Comparison of ENCODE assay signal across 11 mouse cellular contexts in the genomic region with DNA sequence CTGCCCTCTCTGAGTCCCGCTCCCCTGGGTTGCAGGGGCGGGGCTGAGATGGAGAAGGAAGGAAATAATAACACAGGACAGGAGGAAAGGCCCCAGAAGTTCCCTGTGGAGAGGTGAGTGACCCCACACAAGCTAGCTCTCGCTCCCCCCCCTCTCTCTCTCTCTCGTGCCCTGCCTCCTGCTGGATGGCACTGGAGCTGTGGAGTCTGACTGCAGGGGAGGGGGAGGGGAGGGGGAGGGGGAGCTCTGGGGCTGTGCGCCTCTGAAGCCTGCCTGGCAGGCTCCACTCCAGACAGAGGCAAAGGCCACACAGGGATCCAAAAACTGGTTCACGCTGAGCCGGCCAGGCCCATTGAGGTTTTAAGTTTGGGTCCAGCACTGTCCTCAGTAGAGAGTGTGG.
DNase-seq lines count a peak whose midpoint lies in the region; ATAC-seq and TF ChIP-seq lines count a peak whose summit lies in the region.
"Had no signal": no experiment of that assay in that cellular context is flagged by ENCODE, and none has a peak within 500 bp of the region (broad histone marks: within the 10 kb centered on the region; RNA-seq: fewer than 3 reads in every experiment).

No protein-coding gene starts in this region.

- no peaks in the 10 kb centered on the region for H3K27me3 ChIP-seq in hindbrain, embryonic 11.5 days (ENCODE audit: control insufficient read depth, insufficient read depth, low read length)
- no peaks in the 10 kb centered on the region for H3K27me3 ChIP-seq in hindbrain, embryonic 16.5 days (replicated peaks; ENCODE audit: control insufficient read depth, insufficient read depth, low read length)
- peaks cover 13% of the 10 kb centered on the region; the same call in 1 of the 2 replicates for H3K27me3 ChIP-seq in E14TG2a.4 (ENCODE audit: insufficient read depth, low read length)
- no peaks in the 10 kb centered on the region for H3K27me3 ChIP-seq in limb, embryonic 11.5 days (ENCODE audit: control insufficient read depth, insufficient read depth, low read length)
- H3K27me3 ChIP-seq in kidney, embryonic 14.5 days (ENCODE audit: control insufficient read depth, insufficient read depth, low read length): no peaks in the 10 kb centered on the region
- peaks cover 7% of the 10 kb centered on the region; the same call in 1 of the 2 replicates for H3K27me3 ChIP-seq in liver, postnatal 0 days (ENCODE audit: insufficient read depth, low read length)

- H3K36me3 ChIP-seq in hindbrain, embryonic 11.5 days (ENCODE audit: control insufficient read depth, insufficient read depth, low read length): no peaks in the 10 kb centered on the region
- H3K36me3 ChIP-seq in hindbrain, embryonic 16.5 days (ENCODE audit: control insufficient read depth, insufficient read depth, low read length): no peaks in the 10 kb centered on the region
- no peaks in the 10 kb centered on the region for H3K36me3 ChIP-seq in E14TG2a.4 (ENCODE audit: insufficient read depth, low read length)
- H3K36me3 ChIP-seq in limb, embryonic 11.5 days (ENCODE audit: control insufficient read depth, insufficient read depth, low read length): no peaks in the 10 kb centered on the region
- no peaks in the 10 kb centered on the region for H3K36me3 ChIP-seq in kidney, embryonic 14.5 days (ENCODE audit: control insufficient read depth, insufficient read depth, low read length)
- H3K36me3 ChIP-seq in liver, postnatal 0 days (replicated peaks; ENCODE audit: insufficient read depth, low read length): no peaks in the 10 kb centered on the region

- peaks cover 17% of the 10 kb centered on the region for H3K4me1 ChIP-seq in hindbrain, embryonic 11.5 days (replicated peaks; ENCODE audit: control insufficient read depth, insufficient read depth, low read length)
- peaks cover 29% of the 10 kb centered on the region for H3K4me1 ChIP-seq in hindbrain, embryonic 16.5 days (ENCODE audit: control insufficient read depth, insufficient read depth, low read depth, low read length)
- H3K4me1 ChIP-seq in E14TG2a.4 (replicated peaks; ENCODE audit: low read depth, low read length): peaks cover 63% of the 10 kb centered on the region
- H3K4me1 ChIP-seq in limb, embryonic 11.5 days (ENCODE audit: control insufficient read depth, insufficient read depth, low read length): peaks cover 23% of the 10 kb centered on the region
- peaks cover 19% of the 10 kb centered on the region; the same call in 1 of the 2 replicates for H3K4me1 ChIP-seq in kidney, embryonic 14.5 days (ENCODE audit: control insufficient read depth, insufficient read depth, low read length)
- H3K4me1 ChIP-seq in liver, postnatal 0 days (ENCODE audit: insufficient read depth): peaks cover 3% of the 10 kb centered on the region; the same call in 1 of the 2 replicates

- ATAC-seq in hindbrain, embryonic 11.5 days (ENCODE audit: low FRiP score): no peak
- no peak for ATAC-seq in hindbrain, embryonic 16.5 days
- 0 out of 2 replicates have a peak, but pooled peaks have one; percentile 45 for ATAC-seq in limb, embryonic 11.5 days (ENCODE audit: insufficient number of reproducible peaks, low FRiP score, low TSS enrichment, low read depth)
- no peak for ATAC-seq in kidney, embryonic 14.5 days (ENCODE audit: low FRiP score, low TSS enrichment)
- no peak for ATAC-seq in liver, postnatal 0 days

- H3K27ac ChIP-seq in hindbrain, embryonic 11.5 days (ENCODE audit: low read depth, low read length): peak overlapping the region; percentile 42
- H3K27ac ChIP-seq in hindbrain, embryonic 16.5 days (ENCODE audit: low read depth, low read length): no peak overlapping the region
- H3K27ac ChIP-seq in limb, embryonic 11.5 days (replicated peaks; ENCODE audit: low read depth, low read length): no peak overlapping the region
- no peak overlapping the region for H3K27ac ChIP-seq in kidney, embryonic 14.5 days (ENCODE audit: low read depth, low read length)
- H3K27ac ChIP-seq in liver, postnatal 0 days (ENCODE audit: low read depth): no peak overlapping the region

- 10% methylated on average over 7 of the region's 7 CpGs for WGBS in hindbrain, embryonic 11.5 days
- 10% methylated on average over 7 of the region's 7 CpGs for WGBS in hindbrain, embryonic 16.5 days
- 22% methylated on average over 5 of the region's 7 CpGs for WGBS in limb, embryonic 11.5 days
- 30% methylated on average over 7 of the region's 7 CpGs for WGBS in kidney, embryonic 14.5 days
- 52% methylated on average over 5 of the region's 7 CpGs for WGBS in liver, postnatal 0 days (ENCODE audit: insufficient replicate concordance)

- no peak overlapping the region for H3K4me3 ChIP-seq in hindbrain, embryonic 11.5 days (ENCODE audit: low read depth, low read length)
- no peak overlapping the region for H3K4me3 ChIP-seq in hindbrain, embryonic 16.5 days (ENCODE audit: low read length)
- H3K4me3 ChIP-seq in E14TG2a.4 (replicated peaks; ENCODE audit: low read length): peak overlapping the region; percentile 58
- no peak overlapping the region for H3K4me3 ChIP-seq in limb, embryonic 11.5 days (ENCODE audit: low read depth, low read length)
- H3K4me3 ChIP-seq in kidney, embryonic 14.5 days (ENCODE audit: low read length): no peak overlapping the region
- no peak overlapping the region for H3K4me3 ChIP-seq in liver, postnatal 0 days (ENCODE audit: low read depth, low read length)

- no peak overlapping the region for H3K4me2 ChIP-seq in hindbrain, embryonic 11.5 days (replicated peaks; ENCODE audit: low read depth, low read length)
- H3K4me2 ChIP-seq in hindbrain, embryonic 16.5 days (ENCODE audit: low read length): no peak overlapping the region
- no peak overlapping the region for H3K4me2 ChIP-seq in limb, embryonic 11.5 days (ENCODE audit: low read depth, severe bottlenecking)
- no peak overlapping the region for H3K4me2 ChIP-seq in kidney, embryonic 14.5 days (replicated peaks; ENCODE audit: low read depth, low read length)
- H3K4me2 ChIP-seq in liver, postnatal 0 days (ENCODE audit: low read depth, low read length): no peak overlapping the region
- H3K4me2 ChIP-seq: heart, embryonic 11.5 days; liver, embryonic 11.5 days had no signal

- no peaks in the 10 kb centered on the region for H3K9me3 ChIP-seq in hindbrain, embryonic 11.5 days (ENCODE audit: control insufficient read depth, low read length)
- no peaks in the 10 kb centered on the region for H3K9me3 ChIP-seq in hindbrain, embryonic 16.5 days (ENCODE audit: control insufficient read depth, low read length)
- H3K9me3 ChIP-seq in E14TG2a.4 (ENCODE audit: low read length): no peaks in the 10 kb centered on the region
- H3K9me3 ChIP-seq in limb, embryonic 11.5 days (ENCODE audit: control insufficient read depth, low read length): no peaks in the 10 kb centered on the region
- no peaks in the 10 kb centered on the region for H3K9me3 ChIP-seq in kidney, embryonic 14.5 days (ENCODE audit: control insufficient read depth, low read length)
- H3K9me3 ChIP-seq in liver, postnatal 0 days (ENCODE audit: low read length): no peaks in the 10 kb centered on the region

- TF ChIP-seq EP300 in liver, postnatal 0 days (IDR thresholded peaks at IDR 0.05; ENCODE audit: low read depth): no peak

- no peak for TF ChIP-seq CTCF in E14TG2a.4 (conservative IDR thresholded peaks at IDR 0.05; ENCODE audit: low read length)
- no peak for TF ChIP-seq CTCF in liver, postnatal 0 days (IDR thresholded peaks at IDR 0.05; ENCODE audit: low read depth)

- H3K9ac ChIP-seq in hindbrain, embryonic 11.5 days (ENCODE audit: low read depth, low read length): no peak overlapping the region
- H3K9ac ChIP-seq in hindbrain, embryonic 16.5 days (ENCODE audit: low read depth, low read length): no peak overlapping the region
- no peak overlapping the region for H3K9ac ChIP-seq in limb, embryonic 11.5 days (ENCODE audit: low read length)
- H3K9ac ChIP-seq in kidney, embryonic 14.5 days (ENCODE audit: low read depth, low read length): no peak overlapping the region
- H3K9ac ChIP-seq in liver, postnatal 0 days (replicated peaks): no peak overlapping the region

- peak; percentile 45 for DNase-seq in hindbrain, embryonic 11.5 days (ENCODE audit: low spot score)
- peak; percentile 24 for DNase-seq in embryo, embryonic 10 days (ENCODE audit: low spot score)
- peak; percentile 44 for DNase-seq in limb, embryonic 11.5 days (ENCODE audit: low spot score)
- no peak for DNase-seq in thymus, postnatal 4 days
- no peak for DNase-seq in liver, postnatal 0 days
- DNase-seq: right cerebral cortex, adult 18-20 months had no signal

Comparison
In these comparisons a context has a peak if more than half of its experiments do, and no peak if none do; other contexts are left out.
1. DNase-seq: peak in hindbrain, embryonic 11.5 days (single experiment), embryo, embryonic 10 days (single experiment) and limb, embryonic 11.5 days (single experiment); none in thymus, postnatal 4 days (single experiment) and liver, postnatal 0 days (single experiment).